Comparison of ENCODE assay signal across 32 mouse cellular contexts in the genomic region with DNA sequence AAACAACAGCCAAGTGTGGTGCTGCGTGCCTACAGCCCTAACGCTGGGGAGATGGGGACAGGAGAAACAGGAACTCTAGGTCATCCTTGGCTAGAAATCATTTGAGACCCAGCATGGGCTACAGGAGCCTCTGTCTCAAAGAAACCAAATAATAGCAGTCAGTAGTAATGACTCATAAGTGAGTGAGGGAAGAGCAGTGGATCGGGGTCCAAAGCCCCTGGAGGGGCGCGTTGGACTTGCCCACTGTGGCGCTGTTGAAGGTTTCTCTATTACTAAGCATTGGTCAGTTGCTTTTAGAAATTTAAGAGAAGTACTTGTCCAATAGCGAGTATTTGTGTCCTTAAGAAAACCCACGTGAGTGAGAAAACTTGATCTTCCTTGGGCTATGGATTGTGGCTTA.
"Had no signal": no experiment of that assay in that cellular context is flagged by ENCODE, and none has a peak within 500 bp of the region (broad histone marks: within the 10 kb centered on the region; RNA-seq: fewer than 3 reads in every experiment).

No protein-coding gene starts in this region.

- H3K4me1 ChIP-seq: limb, embryonic 10.5 days; limb, embryonic 12.5 days; limb, embryonic 13.5 days; limb, embryonic 15.5 days; liver, embryonic 12.5 days; liver, embryonic 13.5 days; liver, embryonic 15.5 days; lung, embryonic 15.5 days; megakaryocyte, embryonic 14.5 days; midbrain, embryonic 10.5 days; midbrain, embryonic 12.5 days; midbrain, embryonic 13.5 days; midbrain, embryonic 15.5 days; neural tube, embryonic 12.5 days had no signal

- H3K4me2 ChIP-seq: limb, embryonic 12.5 days; limb, embryonic 13.5 days; limb, embryonic 15.5 days; liver, embryonic 11.5 days; liver, embryonic 12.5 days; liver, embryonic 13.5 days; liver, embryonic 15.5 days; lung, embryonic 14.5 days; lung, embryonic 15.5 days; midbrain, embryonic 12.5 days; midbrain, embryonic 13.5 days; midbrain, embryonic 15.5 days; neural tube, embryonic 12.5 days had no signal

- H3K9me3 ChIP-seq: limb, embryonic 10.5 days; limb, embryonic 12.5 days; limb, embryonic 13.5 days; limb, embryonic 15.5 days; liver, embryonic 12.5 days; liver, embryonic 13.5 days; liver, embryonic 15.5 days; lung, embryonic 15.5 days; megakaryocyte, embryonic 14.5 days; midbrain, embryonic 10.5 days; midbrain, embryonic 12.5 days; midbrain, embryonic 13.5 days; midbrain, embryonic 15.5 days; neural tube, embryonic 12.5 days had no signal

- ATAC-seq: liver, embryonic 12.5 days; liver, postnatal 0 days; lung, postnatal 0 days; midbrain, embryonic 13.5 days; midbrain, embryonic 15.5 days; midbrain, embryonic 16.5 days had no signal

- H3K27me3 ChIP-seq: limb, embryonic 12.5 days; limb, embryonic 13.5 days; limb, embryonic 15.5 days; liver, embryonic 12.5 days; liver, embryonic 13.5 days; liver, embryonic 15.5 days; lung, embryonic 15.5 days; megakaryocyte, embryonic 14.5 days; midbrain, embryonic 12.5 days; midbrain, embryonic 13.5 days; midbrain, embryonic 15.5 days; neural tube, embryonic 12.5 days had no signal

- DNase-seq: left cerebral cortex, postnatal 4 days; liver; liver, embryonic 13.5 days; liver, postnatal 0 days; lung, adult 18-20 months; lung, adult 2 months; lung, embryonic 14.5 days; lung, postnatal 10 days; lung, postnatal 14 days; lung, postnatal 36 days; lung, postnatal 4 days; midbrain, embryonic 14.5 days had no signal

- H3K9ac ChIP-seq: limb, embryonic 12.5 days; limb, embryonic 13.5 days; limb, embryonic 15.5 days; liver, embryonic 12.5 days; liver, embryonic 13.5 days; liver, embryonic 14.5 days; liver, embryonic 15.5 days; liver, postnatal 0 days; lung, embryonic 14.5 days; lung, embryonic 15.5 days; midbrain, embryonic 12.5 days; midbrain, embryonic 13.5 days; midbrain, embryonic 15.5 days; neural tube, embryonic 12.5 days had no signal

- H3K27ac ChIP-seq: left cerebral cortex, adult 2 months; limb, embryonic 10.5 days; limb, embryonic 12.5 days; limb, embryonic 13.5 days; limb, embryonic 15.5 days; liver, embryonic 12.5 days; liver, embryonic 13.5 days; liver, embryonic 14.5 days; liver, embryonic 15.5 days; lung, embryonic 15.5 days; macrophage; midbrain, embryonic 10.5 days; midbrain, embryonic 12.5 days; midbrain, embryonic 13.5 days; midbrain, embryonic 15.5 days; neural tube, embryonic 12.5 days had no signal

- H3K4me3 ChIP-seq: left cerebral cortex, adult 2 months; limb, embryonic 10.5 days; limb, embryonic 12.5 days; limb, embryonic 13.5 days; limb, embryonic 15.5 days; liver, embryonic 12.5 days; liver, embryonic 13.5 days; liver, embryonic 15.5 days; lung, embryonic 15.5 days; megakaryocyte, embryonic 14.5 days; midbrain, embryonic 10.5 days; midbrain, embryonic 12.5 days; midbrain, embryonic 13.5 days; midbrain, embryonic 15.5 days; myocyte; neural tube, embryonic 12.5 days had no signal
